Mouse (Mus musculus): ENCODE measurements around the gene Trnt1. TPM values are rescaled to one million over a fixed set of nuclear protein-coding genes. Genes with fewer than 3 reads are reported as not detected.

Trnt1 gene
- total RNA-seq, 2 experiments from 2014 or later: 59.8 to 63.1 TPM

DNA sequence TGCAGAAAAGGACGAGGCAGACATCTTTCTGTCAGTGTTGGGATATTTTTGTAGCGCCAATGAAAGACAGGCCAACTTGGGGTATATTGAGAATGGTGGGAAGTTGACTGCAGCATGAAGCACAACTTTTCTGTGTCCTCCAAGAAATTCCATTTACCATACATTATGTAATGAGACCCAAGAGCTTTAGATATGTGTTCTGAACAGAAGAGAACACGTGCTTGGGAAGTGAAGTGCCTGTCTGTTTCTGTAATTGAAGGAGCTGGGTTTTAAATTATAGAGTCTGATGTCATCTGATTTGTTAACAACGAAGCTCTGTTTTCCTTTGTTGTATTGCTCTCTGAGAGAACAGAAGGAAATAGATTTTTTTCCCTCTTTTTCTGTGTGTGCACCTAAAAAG is 1.1 kb downstream of the Trnt1 start:
- DNase-seq: no peak

DNA sequence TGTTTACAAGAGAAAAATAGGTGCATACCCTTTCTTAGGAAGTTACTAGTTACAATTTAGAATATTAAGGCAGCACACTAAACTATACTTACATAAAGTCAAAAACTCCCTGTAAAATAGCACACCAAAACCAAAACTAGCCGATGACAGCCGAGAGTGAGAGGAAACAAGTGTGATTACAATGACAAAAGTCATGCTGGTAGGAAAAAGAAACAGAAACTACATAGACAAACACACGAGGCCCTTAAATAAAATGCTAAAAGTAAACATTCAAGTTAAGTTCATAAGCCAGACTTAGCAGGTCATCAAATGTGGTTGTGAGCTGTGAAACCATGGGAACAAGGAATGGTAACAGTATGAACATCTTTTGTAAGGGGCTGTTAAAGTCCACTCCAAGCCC is 18.2 kb downstream of the Trnt1 start:
- no peak for DNase-seq

DNA sequence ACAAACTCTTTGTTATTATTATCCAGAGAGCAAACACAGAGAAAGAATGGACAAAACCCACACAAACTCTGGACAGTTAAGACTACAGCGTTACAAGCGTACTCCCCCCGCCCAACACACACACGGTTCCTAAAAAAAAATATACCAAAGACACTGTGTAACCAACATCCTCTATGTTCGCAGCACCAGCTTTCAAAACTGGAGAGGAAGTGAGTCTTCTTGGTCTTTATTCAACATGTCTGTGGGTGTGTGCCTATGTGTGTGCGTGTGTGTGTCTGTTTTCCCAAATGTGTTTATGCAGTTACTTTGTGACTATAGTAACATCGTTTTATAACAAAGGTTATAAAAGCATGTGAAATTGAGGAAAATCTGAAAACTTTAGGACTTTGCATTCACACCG is 22.5 kb downstream of the Trnt1 start:
- no peak for DNase-seq

DNA sequence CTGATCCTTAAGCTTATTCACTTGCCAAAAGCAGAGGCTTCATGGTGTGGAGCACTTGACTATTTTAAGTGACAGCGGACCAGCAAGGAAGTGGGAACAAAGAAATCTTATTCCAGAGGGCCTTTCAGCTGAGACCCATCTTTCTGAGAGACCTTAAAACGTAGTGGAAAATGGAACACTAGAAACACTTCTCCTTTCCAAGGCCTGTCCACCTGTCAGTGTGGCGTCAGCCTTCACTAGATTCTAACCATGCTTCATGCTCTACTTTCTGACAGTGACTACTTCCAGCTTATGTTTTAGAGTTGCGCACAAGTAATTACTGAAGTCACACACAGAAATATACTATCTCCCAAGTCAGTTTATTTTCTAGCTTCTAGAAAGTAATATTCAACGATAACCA is 23.6 kb downstream of the Trnt1 start:
- DNase-seq: no peak

DNA sequence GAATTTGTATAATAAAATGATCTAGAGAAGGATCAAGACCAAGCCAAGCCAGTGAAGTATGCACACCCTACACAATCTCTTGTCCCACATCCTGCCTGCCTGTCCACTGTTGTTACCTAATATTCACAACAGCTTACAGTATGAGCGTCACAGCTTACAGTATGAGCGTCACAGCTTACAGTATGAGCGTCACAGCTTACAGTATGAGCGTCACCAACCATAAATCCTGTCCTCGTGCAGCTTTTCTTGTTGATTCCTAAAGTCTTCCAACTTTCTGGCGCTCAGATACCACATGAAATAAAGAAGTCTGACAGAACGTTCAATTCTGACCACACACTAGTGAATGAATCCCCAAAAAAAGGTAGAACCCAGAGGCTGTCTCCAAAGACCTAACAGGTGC is 24.2 kb downstream of the Trnt1 start:
- DNase-seq: no peak

DNA sequence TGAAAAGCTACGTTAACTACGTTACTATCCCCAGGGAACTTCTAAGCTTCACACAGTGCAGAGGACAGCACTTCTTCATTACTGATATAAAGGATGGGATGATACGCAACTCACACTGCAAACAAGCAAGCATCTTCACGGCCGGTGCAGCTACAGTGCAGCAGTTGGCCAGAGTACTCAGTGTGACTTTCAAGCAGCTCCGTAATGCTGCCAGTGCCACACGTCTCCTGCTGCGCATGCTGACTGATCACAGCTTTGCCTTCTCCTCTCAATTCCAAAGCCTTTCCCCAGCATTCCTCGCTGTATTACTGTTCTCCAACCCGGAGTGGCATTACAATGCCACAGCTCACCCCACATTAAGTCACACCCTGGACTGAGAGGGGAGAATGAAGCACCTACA is 24.7 kb downstream of the Trnt1 start:
- no peak for DNase-seq

DNA sequence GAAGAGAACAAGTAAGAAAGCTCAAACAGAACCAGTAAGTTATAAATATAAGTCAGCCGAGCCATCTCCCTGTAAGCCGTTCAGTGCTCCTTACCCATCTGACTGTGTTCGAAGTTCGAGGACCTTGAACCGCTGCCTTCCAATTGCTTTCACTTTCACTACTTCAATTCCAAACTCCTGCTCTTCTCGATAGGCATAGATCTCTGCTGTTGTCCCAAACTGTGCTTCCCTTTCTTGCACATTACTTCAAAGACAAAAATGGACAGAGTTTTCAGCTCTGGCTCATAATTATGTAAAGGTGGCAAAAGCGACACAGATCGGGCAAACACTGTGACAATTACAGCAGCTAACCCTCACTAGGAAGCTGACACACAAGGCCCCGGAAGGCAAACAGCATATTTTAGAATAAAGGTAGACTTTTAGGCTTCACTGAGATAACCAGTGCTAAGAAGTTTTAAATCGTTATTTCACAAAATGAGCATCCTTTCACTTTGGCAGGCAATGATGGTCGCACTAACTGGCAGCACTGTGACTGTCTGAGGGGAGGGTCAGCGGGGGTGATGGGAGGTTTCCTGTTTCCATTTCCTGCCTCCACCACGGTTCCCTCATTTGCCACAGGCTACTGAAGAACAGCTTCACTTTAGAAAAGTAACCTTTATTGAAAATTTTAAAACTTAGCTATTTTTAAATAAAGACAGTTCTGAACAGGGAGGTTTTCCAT is 25.3 kb downstream of the Trnt1 start:
- DNase-seq: no peak

DNA sequence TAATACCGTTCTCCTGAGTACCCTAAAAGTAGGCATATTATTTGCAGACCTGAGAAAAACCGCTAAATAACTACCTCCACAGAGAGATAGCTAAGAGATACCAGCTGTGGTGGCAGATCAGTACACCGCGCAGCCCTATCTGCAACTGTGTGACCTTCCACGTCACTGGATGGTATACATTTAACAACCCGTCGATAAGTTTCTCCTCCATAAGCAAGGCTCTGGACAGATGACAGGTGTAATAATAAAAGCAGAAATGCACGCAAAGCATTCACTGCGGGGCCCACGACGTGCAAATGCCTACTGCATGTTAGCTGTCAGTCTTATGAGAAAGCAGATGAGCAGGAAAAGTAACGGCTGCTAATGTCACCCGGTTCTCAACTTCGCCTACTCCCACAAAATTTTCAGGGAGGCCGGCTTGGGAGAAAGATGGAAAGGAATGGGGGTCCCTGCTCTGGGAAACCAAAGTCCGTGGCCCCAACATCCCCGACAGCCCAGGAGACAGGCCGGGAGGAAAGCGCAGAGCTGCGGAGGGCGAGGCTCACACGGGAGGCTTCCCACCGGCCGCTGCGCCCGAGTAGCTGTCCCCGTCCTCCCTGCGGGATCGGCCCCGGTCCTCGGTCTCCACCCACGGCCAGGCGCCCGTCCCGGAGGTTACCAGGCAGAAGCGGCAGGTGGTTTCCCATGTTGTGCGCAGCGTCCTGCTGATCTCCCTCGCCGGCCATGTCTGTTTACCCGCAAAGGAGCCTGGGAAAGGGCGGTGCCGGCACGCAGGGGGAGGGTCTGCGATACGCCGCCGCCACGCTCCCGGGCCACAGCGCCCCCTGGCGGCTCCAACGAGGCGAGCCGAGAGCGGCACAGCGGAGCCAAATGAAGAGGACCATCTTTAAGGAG is 30.7 kb downstream of the Trnt1 start, which contains the start of gene Crbn:
TSS of gene Crbn (minus strand) at position 745 of the 894 bp plus-strand sequence.
- DNase-seq: peak; percentile 95 to 96

DNA sequence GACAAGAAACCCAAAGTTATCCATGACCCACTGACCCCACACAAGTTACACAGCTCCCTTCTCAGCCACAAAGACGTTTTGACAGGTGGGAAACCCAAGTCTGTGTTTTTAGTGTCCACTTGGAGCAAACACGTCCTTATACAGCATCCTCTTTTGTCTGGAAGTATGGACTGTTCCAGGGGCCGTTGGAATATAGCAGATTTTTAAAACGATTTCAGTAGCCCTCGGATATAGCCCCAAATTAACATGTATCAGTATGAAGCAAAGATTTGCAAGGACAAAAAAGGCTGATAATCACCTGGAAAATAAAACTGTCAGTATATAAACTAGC is 31.3 kb downstream of the Trnt1 start:
- DNase-seq: no peak

DNA sequence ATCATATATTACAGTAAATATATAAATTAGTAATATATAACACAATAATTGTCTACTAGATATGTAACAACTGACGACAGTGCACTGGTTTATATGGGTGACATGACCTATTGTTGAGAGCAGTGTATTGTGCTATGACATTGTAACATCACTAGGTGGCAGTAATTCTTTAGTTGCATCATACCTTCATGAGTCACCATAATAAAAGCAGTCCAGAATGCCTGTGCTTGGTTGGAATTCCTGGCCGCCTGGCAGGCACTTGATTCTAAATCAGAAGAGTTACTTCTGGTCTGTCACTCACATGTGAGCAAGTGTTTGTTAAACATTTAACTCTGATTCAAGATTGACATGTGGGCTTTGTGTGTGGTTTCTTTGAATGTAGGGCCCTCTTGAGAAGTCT is 36.0 kb downstream of the Trnt1 start:
- peak; percentile 41 to 48 for DNase-seq

DNA sequence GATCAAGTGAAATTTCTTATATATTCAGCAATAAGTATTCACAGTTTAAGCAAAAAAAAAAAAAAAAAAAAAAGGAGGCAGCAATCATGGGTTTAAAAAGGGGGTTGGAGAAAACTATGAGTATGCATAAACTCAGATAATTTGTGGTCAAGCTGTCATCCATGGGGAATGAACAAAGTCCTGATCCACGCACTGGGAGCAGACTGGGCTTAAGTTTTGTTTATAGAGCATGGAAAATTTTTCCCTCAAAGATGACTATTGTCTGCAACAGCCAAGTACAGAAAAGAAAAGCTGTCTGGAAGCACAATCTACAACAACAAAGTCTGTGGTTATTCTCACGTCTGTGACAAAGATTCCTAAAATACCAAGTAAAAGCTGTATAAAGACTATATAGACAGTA is 40.2 kb downstream of the Trnt1 start:
- DNase-seq: no peak

DNA sequence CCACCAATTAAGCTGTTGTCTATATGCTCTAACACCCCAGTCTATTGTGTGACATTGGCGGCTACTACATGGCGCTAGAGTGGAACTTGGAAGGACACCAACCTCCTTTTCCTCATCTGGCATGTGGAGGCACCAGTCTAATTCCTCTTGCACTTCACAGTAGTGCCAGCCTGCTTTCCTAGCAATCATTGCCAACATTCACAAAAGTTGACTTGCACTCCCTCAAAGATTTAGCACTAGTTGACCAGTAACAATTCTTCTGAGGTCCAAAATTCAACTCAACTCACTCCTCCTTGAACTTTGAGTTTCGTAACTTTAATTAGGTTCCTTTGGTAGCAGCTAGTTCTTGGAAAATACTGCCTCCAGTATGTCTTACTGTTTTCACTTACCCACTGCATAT is 41.8 kb downstream of the Trnt1 start:
- no peak for DNase-seq

DNA sequence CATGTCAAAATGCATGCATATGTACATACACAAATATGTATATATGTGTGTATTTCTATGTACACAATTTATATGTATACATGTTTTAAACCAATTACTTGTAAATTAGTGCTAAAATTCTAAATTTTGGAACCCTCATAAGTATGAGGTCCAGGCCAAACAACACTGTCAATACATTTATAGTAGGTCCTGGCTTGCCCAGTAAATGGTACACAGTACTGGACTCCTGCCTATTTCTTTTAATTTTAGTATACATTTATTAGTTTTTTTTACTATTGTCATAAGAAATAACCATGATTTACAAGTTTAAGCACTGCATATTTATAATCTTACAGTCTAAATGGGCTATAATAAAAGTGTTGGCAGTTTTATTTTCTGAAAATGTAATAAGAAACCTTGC is 50.3 kb downstream of the Trnt1 start:
- DNase-seq: no peak

DNA sequence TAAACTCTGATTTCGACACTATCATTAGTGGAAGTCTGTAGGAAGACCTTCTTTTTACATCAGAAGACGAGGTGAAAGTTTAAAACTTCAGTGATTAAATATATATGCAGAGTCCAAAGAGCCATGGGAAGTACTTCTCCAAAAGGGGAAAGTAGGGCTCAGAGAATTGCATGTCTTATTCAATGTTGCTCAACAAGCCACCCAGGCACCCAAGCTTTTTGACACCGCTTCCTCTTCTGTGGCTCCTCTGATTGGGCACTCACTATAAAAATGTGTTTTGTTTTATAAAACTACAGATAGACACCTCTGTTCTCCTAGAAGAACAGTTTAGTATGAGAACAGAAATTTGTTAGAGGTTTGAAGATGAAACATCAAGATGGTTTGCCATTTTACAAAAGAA is 51.0 kb downstream of the Trnt1 start:
- no peak for DNase-seq

DNA sequence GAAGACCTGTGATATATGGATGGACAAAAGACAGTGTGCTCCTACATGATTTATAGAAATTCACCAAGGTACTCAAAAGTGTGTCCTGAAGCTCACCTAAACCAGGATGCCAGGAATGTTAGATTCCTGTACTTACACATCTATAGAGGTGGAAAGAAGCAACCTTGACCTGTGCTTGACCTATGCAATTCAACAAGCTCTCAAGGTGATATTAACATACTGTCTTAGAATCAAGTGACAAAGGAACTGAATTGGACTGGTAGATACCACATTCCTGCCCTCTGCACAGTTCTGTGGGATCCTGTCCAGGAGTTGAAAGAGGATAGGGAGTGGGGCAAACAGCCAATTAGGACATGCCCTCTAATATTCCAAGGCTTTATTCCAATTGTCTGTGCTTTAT is 51.6 kb downstream of the Trnt1 start:
- DNase-seq: no peak

DNA sequence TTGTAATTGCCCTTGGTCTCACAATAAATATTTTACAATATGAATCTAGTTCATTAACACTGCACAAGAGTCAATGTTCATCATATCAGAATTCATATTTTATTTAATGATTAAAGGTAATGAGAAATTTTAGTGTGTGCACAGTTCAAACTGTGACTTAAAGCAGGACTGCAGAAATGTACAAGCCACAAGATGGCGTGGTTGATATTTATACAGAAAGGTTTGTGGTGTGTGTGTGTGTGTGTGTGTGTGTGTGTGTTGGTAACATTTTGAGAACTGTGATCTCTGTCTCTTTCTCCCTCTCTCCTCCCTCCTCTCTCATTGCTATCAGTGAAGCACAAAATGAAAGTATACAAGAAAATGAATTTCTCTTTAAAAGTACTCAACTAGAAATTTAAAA is 53.4 kb downstream of the Trnt1 start:
- peak; percentile 5 to 45 for DNase-seq

Other genes starting within 250 kb of the Trnt1 start
- gene Il5ra, start 20.1 kb upstream of the Trnt1 start, total RNA-seq (2021): not detected
- 10 to 100 TPM; 59.8 to 76.6 TPM for gene Crbn, start 31.0 kb downstream of the Trnt1 start, total RNA-seq (2021)

Measured in adrenal gland, postnatal 36 days (tissue).